Mouse (Mus musculus) urinary bladder, postnatal 36 days (tissue): ENCODE results near the gene Aacs.
"Not testable (repeated sequence)": the region's sequence is repeated elsewhere in the genome, so short reads cannot be mapped to it uniquely, and the experiment has no call there.

Source experiments
- DNase-seq, 2 experiments: peaks; one replicate each; pipeline ENCODE4 v3.0.0; 2022; ENCODE audit warnings: low spot score in 2 of 2, mixed read lengths in 1 of 2

Gene Aacs

GRCm38 (mm10) chr5:125465701-125466106 is 9.9 kb upstream of the Aacs start:
- DNase-seq: peak; percentile 89 to 97

DNA sequence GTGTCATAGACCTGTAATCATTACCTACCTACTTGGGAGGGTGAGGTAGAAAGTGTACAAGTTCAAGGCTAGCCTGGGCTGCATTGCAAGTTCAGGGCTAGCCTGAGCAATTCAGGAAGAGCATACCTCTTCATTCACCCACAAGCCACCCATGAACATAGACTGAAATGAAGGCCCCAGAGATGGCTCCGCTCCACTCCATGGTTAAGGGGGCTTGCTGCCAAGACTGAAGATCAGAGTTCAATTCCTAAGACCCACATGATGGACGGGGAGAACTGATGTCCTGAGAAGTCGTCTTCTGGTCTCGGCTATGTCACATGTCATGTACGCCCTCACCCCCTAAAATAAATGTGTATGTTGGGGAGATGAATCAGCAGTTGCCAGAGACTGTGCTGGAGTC is 9.1 kb upstream of the Aacs start:
- DNase-seq: no peak

- peak in 1 of 2 experiments; percentile 53 for DNase-seq
These were observed 8.4 kb upstream of the Aacs start for GRCm38 (mm10) chr5:125467261-125467660.

DNA sequence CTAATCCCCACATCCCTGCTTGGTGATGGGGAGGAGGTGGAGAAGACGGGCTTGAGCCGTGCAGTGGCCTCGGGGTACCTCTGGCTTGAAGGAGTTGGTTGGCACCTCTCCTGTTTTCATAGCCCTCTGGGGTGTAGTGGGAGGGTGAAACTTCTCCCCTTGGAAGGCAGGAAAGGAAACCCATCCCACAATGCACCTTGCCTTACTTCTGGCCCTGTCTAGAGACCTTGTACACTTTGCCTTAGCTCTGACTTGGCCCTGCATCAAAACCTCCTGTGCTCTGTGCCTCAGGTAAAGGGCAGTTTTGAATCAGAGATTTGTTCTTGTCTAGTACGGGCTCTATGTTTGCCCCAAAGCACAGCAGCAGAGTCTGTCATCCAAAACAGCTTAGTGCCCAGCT is 4.9 kb upstream of the Aacs start:
- DNase-seq: no peak

GRCm38 (mm10) chr5:125472796-125473475 is 2.7 kb upstream of the Aacs start:
- DNase-seq: no peak

DNA sequence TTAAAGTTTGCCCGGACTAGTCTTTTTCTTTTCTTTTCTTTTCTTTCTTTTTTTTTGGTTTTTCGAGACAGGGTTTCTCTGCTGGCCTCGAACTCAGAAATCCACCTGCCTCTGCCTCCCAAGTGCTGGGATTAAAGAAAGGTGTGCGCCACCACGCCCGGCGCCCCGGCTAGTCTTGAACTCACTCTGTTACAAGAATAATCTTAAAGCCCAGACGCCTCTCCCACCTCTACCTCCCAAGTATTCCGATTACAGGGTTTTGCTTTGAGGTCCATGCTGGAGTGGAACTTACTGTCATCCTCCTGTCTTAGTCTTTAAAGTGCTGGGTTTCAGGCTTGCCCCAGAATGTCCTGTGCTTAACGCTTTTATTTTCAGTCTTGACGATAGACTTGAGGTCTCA is 584 bp upstream of the Aacs start:
- no peak for DNase-seq

DNA sequence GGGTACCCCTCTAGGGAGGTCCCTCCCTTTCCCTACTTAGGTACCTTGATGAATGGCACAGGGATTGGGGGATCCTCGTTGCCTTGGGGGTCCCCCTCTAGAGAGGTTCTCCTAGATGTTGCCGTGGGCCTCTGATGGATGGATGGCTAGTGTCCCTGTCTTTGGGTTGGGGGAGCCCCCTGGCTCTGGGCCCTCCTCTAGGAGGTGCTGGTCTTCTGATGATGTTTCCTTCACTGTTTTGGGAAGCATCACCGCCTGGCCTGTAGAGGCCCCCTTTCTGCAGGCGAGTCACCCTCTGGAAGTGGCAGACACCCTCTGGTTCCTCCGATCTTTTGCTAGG is 642 bp downstream of the Aacs start:
- no peak for DNase-seq

DNA sequence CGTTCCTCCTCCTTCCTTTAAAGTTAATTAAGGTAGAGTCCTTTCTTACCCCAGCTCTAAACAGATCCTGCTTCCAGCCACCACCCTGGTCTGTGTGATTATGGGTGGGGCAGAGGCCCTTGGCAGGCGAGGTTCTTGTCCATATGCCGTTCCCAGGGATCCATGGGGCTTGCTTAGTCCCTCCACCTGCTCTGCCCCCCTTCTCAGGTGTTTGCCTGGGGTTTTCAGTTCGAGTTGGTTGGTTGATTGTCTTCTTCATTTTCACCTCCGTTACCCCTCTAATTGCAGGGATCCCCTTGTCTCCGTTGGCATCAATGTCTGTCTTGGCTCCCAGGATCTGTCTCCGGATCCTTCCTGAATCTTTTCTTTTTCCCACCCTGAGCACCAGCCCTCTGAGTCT is 1.2 kb downstream of the Aacs start:
- DNase-seq: no peak

DNA sequence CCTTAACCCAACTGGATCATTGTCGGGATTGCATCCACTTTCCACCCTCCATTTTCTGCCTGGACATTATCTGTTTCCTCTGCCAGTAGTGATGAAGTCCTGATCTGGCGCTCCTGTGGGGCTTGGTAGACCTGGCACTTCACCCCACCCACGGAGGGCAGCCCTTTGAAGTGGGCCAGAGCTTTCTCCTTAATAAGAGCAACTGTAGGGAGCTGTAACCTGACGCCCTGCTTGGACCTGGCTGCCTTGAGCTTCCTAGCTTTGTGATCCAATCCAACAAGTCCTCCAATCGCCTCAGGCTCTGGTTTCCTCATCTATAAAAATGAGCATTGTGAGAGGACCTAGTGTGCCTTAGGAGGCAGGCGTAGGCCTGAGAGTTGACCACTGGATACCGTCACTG is 1.9 kb downstream of the Aacs start:
- DNase-seq: no peak

- DNase-seq: no peak
These were observed 2.4 kb downstream of the Aacs start for GRCm38 (mm10) chr5:125478037-125478436.

GRCm38 (mm10) chr5:125479376-125479775 is 3.8 kb downstream of the Aacs start:
- peak in 1 of 2 experiments; percentile 31 for DNase-seq

DNA sequence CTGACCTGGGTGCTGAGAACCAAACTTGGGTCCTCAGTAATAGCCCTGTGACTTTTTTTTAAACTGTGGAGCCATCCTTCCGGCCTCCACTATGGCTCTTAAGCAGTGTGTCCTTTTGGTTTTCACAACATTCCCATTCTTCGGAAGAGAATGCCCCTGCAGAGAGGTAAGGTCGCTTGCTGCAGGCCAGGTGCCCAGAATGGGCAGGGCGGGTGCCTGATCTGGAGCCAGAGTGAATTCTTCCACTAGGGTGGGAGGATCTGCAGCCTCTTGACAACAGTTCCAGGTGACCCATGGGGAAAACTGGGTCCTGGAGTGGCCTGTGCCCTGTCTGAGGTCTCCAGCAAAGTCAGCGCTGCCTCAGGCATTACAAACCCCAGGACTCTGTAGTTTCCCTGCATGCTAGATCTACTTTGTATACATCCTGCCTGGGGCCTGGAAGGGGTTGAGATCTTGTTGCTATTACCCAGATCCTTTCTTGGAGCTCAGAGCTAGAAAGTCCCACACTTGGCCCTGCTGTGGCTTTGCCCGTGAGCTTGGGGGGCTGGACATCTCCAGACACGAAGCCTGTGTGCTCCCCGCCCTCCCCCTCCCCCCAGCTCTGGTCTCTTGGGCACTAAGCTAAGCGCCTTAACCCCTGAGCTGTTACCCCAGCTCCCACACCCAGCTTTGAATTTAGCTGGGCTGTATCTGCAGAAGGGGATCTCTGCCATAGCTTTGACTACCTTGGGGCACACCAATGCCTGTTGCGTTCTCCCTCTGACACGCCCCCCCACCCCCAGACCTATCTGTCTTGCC is 5.0 kb downstream of the Aacs start:
- no peak for DNase-seq

DNA sequence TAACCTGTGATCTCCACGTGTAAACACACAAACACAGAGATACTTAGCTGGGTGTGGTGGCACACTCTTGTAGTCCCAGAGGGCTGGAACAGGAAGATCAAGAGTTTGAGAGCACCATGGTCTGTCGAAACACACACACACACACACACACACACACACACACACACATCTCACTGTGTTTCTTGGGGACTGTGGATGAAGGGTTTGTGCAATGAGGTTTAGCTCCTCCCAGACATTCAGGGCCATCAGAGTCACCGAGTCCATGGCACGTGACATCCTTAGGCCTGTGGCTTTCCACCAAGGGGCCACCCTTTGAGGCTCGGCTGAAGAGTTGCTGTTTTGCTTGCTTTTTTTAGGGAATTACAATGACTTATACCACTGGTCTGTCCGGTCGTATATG is 6.9 kb downstream of the Aacs start:
- DNase-seq: no peak

- no peak for DNase-seq
These were observed 8.3 kb downstream of the Aacs start for GRCm38 (mm10) chr5:125483712-125484611.

DNA sequence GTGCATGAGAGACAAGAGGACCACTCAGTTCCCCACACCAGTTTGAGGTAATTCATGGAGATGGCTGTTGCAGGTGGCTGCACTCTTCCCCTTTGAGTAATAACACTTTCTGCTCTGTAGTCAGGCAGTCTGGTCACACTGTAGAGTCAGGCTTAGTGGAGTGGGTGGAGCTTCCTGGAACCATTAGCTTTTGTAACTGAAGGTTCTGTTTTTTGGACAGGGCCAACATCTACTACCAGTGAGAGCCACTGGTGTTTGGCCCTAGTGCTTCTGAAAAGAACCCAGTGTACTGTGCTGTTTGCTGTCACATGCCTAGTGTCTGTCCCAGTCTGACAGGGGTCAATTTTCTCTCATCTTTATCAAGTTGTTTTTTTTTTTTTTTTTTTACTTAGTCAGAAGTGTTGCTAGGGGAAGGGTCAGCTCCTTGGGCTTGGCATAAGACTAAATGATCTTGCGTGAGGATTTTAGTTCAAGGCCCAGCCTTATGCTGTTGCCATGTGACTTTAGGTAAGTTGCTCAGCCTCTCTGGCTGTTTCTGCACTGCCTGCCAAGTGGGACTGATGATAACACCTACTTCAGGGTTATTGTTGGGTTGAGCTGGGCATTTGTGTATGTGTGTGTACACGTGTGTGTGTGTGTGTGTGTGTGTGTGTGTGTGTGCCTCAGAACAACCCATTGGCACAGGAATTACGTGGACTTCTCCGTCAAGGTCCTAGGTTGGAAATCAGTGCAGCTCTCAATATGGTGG is 9.6 kb downstream of the Aacs start:
- DNase-seq: no peak

DNA sequence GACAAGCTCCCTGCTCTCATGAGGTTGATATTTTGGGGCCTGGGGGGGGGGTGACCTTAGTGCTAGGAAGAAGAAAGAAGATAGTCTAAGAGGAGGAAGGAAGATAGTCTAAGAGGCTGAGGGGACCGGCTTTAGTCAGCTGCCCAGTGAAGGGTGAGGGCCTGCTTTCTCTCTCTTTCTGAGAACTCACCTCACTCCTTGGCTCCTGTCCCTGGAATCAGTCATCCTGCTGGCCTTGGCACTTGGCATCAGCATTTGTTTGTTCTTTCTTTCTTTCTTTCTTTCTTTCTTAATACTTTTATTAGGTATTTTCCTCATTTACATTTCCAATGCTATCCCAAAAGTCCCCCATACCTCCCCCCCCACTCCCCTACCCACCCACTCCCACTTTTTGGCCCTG is 10.5 kb downstream of the Aacs start:
- no peak for DNase-seq

- DNase-seq: no peak
These were observed 11.9 kb downstream of the Aacs start for GRCm38 (mm10) chr5:125487375-125488115.

- DNase-seq: no peak
These were observed 12.5 kb downstream of the Aacs start for GRCm38 (mm10) chr5:125488116-125488455.

DNA sequence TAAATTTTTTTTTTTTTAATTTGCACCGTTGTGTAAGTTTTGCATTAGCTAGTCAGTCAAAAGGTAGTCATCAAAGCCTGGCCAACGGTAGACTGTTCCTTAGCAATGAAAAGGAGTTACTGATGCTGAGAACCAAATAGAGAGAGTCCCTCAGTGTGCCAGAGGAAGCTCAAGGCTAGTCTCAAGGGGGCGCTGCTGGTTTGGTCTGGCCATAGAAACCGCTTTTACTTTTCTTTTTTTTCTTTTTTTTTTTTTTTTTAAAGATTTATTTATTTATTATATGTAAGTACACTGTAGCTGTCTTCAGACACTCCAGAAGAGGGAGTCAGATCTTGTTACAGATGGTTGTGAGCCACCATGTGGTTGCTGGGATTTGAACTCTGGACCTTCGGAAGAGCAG is 13.3 kb downstream of the Aacs start:
- not testable (repeated sequence) for DNase-seq

GRCm38 (mm10) chr5:125491107-125491506 is 15.5 kb downstream of the Aacs start:
- DNase-seq: no peak
